Mouse (Mus musculus) telencephalon, adult 2 months (tissue): ENCODE measurements around the gene Iqgap2.
A peak's percentile ranks its signal among the peaks of the same experiment; 100 is the strongest.

Experiments used
- DNase-seq: peaks from one replicate; pipeline ENCODE4 v3.0.0-alpha.2; 2011; ENCODE audit warnings: low read depth, low spot score

Iqgap2 gene

GRCm38 (mm10) chr13:95829431-95830171, 62.1 kb downstream of the Iqgap2 start:
- no peak for DNase-seq

- no peak for DNase-seq
These were observed 63.1 kb downstream of the Iqgap2 start for GRCm38 (mm10) chr13:95828616-95829015.

- no peak for DNase-seq
These were observed 65.5 kb downstream of the Iqgap2 start for GRCm38 (mm10) chr13:95826178-95826577.

- peak; percentile 82 for DNase-seq
These were observed 68.8 kb downstream of the Iqgap2 start for GRCm38 (mm10) chr13:95822918-95823317.

GRCm38 (mm10) chr13:95820071-95820470, 71.7 kb downstream of the Iqgap2 start:
- DNase-seq = peak; percentile 94

GRCm38 (mm10) chr13:95818941-95819340, 72.8 kb downstream of the Iqgap2 start:
- no peak for DNase-seq

- DNase-seq = no peak
These were observed 78.1 kb downstream of the Iqgap2 start for GRCm38 (mm10) chr13:95813643-95814042.

GRCm38 (mm10) chr13:95810796-95811195, 80.9 kb downstream of the Iqgap2 start:
- no peak for DNase-seq

- DNase-seq = no peak
These were observed 84.5 kb downstream of the Iqgap2 start for GRCm38 (mm10) chr13:95807106-95807750.

- no peak for DNase-seq
These were observed 86.1 kb downstream of the Iqgap2 start for GRCm38 (mm10) chr13:95805469-95806166.

- no peak for DNase-seq
These were observed 87.6 kb downstream of the Iqgap2 start for GRCm38 (mm10) chr13:95804113-95804512.

- no peak for DNase-seq
These were observed 90.8 kb downstream of the Iqgap2 start for GRCm38 (mm10) chr13:95800925-95801324.

GRCm38 (mm10) chr13:95799322-95799721, 92.4 kb downstream of the Iqgap2 start:
- DNase-seq = no peak

GRCm38 (mm10) chr13:95798721-95799120, 93.0 kb downstream of the Iqgap2 start:
- no peak for DNase-seq

- no peak for DNase-seq
These were observed 94.2 kb downstream of the Iqgap2 start for GRCm38 (mm10) chr13:95797530-95797929.

- peak; percentile 41 for DNase-seq
These were observed 97.4 kb downstream of the Iqgap2 start for GRCm38 (mm10) chr13:95794346-95794745.

GRCm38 (mm10) chr13:95790883-95791282, 100.8 kb downstream of the Iqgap2 start:
- no peak for DNase-seq

- no peak for DNase-seq
These were observed 102.9 kb downstream of the Iqgap2 start for GRCm38 (mm10) chr13:95788631-95789376.

GRCm38 (mm10) chr13:95782969-95783332, 108.8 kb downstream of the Iqgap2 start:
- DNase-seq = no peak

GRCm38 (mm10) chr13:95782311-95782968, 109.3 kb downstream of the Iqgap2 start:
- no peak for DNase-seq

GRCm38 (mm10) chr13:95780038-95780437, 111.7 kb downstream of the Iqgap2 start:
- DNase-seq = no peak
